Mouse (Mus musculus): Measurements from ENCODE around the gene Ticrr.

Ticrr gene

DNA sequence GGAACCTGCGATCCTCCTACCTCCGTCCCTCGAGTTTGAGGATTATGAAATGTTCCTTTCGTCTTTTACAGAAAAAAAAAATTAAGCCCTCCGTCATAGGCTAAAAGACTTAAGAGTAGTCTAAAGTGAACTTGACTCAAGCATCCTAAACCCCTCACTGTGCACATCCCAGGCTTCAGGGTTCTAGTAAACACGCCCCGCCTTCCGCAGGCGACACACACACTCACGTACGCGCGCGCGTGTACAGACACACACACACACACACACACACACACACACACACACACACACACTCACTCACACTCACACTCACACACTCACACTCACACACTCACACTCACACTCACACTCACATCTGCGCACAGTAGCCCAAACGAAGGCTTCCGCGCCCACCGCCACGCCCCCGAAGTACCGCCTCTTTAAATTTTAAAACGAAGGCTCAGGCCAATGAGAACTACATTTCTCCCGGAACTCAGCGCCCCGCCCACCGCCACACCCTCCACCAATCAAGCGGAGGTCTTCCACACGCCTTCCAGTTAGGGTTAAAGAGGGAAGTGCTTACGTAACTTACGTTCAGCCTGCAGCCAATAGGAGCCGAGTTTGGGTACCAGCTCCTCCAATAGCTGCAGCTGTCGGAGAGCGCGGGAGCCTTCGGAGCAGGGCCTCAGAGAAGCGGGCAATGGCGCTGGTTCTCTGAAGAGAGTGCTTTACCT lies at the start of gene Ticrr:
Ticrr (plus strand) TSS at position 619 of the 713 bp plus-strand sequence.
- DNase-seq (ENCODE audit: low spot score in 2 of 2) = peak; percentile 92 to 100

DNA sequence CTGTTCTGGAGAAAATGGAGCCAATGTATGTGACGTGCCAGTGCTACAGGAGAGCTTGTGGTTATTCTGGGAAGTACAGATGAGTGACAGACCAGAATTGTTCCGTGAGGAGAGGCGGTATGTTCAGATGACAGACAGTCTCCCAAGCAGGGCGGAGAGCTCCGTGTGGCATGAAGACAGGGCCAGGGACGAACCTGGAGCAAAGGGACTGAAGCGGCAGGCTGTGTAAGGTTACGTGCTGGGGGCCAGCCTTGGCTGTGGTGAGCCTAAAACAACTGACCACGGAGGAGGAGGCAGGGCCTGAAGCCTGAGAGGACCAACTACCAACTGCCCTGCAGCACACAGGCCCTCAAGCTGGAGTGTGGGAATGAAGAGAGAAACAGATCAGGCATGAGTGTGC lies 48.1 kb upstream of the Ticrr start:
- DNase-seq (ENCODE audit: low spot score in 2 of 2) = no peak

DNA sequence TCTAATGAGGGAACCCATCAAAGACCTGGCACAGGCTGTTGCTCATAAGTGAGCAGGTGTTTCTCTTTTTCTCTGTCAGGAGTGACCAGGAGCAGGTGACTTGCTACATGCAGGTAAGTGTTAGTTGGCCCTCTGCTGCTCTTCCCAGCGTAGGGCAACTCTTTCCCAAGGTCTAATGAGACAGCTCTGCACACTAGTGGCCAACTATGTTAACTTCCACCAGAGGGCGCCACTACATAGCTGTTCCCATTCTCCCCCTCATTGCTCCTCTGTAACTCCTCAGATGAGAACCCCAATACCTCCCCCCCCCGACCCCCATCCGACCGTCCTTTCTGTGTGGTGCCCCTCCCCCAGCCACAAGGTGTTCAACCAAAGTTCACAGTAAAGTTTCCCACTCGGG lies 47.2 kb upstream of the Ticrr start:
- peak in 1 of 2 experiments; percentile 62 for DNase-seq (ENCODE audit: low spot score in 2 of 2)

DNA sequence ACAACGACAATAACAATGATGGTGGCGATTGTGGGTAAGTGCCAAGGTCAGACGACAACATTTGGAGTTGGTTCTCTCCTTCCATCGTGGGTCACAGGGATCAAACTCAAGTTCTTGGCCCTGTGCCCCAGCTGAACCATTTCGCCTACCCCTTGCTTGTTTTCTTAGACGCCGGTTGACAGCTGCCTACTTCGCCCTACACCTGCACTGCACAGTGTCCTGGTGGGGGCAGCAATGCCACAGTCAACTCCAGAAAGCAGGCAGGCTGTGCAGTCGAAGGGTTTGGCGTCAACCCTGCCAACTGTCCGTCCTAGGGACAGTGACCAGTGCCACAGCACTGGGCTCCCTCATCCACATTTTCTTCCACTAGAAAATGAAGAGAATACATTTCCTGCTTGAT lies 46.7 kb upstream of the Ticrr start:
- no peak for DNase-seq (ENCODE audit: low spot score in 2 of 2)

DNA sequence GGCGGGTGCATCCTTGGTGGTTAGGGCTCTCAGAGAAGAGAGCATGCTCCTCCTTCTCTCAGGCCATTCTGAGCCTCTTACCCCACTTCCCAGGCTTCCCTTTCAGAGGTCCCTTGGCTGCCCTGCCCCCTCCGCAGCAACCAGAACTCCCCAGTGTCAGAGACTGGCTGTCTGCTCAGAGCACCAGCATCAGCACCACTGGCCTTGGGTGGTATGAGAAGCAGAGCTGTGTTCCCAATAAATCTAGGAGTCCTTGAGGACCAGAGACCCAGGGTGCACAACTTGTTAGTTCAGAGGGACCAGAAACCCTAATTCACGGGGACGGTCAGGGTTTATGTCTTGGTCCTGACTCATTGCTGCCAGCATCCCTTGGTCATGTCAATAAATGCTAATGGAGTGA lies 45.0 kb upstream of the Ticrr start:
- no peak for DNase-seq (ENCODE audit: low spot score in 2 of 2)

DNA sequence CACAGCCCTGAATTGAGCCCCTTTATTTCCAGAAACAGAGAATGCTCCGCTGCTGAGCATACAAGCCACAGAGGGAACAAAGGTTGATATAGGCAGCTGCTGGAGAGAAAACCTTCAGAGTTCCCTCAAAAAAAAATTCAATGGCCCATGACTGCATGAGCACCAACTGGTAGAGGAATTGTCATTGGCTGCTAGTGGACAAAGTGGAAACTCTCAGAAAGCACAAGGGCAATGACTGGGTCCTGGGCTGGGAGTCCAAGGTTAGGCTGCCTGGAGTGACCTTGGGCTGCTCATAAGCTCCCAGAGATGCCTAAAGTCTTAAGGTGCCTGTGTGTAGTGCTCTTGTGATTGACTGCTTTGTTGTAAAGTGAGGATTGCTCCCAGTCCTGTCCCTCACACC lies 44.1 kb upstream of the Ticrr start:
- no peak for DNase-seq (ENCODE audit: low spot score in 2 of 2)

DNA sequence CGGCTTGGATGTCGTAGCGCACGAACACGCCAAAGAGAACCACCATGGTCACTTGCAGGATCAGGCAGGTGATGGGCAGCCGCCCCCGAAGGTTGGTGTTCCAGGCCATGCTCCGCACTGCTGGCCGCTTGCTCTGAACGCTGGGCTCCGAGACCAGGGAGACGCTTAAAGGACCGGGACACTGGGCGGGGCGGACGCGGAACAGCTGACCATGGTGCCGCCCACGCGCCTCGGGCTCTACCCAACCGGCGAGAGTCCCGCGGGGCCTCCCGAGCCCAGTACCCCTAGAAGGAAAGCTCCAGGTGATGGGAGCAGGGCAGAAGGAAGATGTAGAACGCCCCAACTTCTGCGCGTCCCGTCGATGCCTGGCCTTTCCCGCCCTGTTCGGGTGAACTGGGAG lies 42.6 kb upstream of the Ticrr start, which contains the start of gene Rhcg:
Rhcg (minus strand) TSS at position 240 of the 400 bp plus-strand sequence.
- no peak for DNase-seq (ENCODE audit: low spot score in 2 of 2)

DNA sequence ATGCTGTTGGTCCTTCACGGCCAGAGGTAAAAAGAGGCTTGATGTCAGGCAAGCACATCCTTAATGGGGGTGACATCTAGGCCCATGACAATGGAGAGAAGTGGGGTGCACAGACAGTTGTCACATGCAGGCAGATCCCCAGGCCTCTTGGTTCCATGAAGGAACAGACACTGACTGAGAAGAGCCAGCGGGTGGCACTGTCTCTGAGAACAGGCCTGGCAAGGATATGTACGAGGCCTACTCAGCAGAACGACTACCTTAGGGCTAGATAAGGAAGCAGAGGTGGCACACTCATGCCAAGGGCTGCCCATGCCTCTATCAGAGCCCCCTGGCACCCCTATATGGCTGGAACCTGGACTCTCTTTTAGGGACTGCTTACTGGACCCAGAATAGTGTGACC lies 40.5 kb upstream of the Ticrr start:
- DNase-seq (ENCODE audit: low spot score in 2 of 2) = no peak

DNA sequence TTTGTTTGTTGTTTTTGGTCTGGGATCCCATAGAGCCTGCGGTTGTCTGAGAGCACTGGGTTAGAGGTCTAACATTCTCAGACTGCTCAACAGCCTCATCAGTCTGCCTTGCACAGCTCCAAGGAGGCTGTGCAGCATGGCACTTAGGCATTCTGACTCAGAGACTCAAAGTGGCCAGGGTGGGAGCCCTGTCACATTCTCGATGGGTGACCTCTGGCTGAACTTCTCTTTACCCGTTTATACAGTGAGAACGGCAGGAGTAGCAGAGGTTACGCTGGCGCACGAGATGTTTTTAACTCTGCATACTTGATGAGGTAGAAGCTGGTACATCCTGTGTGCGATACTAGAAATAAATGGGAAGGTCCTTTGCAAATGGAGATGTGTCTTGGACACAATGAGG lies 36.9 kb upstream of the Ticrr start:
- no peak for DNase-seq (ENCODE audit: low spot score in 2 of 2)

DNA sequence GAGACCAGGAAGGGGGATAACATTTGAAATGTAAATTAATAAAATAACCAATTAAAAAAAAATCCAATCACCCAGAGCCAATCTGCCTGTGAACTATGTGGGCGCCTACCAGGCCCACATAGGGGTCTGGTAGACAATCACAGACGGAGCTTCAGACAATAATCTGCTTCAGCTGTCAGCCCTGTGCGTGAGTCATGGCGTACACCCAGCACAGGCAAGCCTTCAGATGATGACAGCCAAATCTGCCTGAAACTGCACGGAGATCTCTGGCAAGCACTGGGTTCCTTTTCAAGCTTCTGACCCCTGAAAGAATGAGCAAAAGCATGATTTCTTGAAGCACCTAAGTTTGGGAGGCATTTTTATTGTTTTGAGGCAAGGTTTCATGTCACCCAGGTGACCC lies 33.8 kb upstream of the Ticrr start:
- no peak for DNase-seq (ENCODE audit: low spot score in 2 of 2)

DNA sequence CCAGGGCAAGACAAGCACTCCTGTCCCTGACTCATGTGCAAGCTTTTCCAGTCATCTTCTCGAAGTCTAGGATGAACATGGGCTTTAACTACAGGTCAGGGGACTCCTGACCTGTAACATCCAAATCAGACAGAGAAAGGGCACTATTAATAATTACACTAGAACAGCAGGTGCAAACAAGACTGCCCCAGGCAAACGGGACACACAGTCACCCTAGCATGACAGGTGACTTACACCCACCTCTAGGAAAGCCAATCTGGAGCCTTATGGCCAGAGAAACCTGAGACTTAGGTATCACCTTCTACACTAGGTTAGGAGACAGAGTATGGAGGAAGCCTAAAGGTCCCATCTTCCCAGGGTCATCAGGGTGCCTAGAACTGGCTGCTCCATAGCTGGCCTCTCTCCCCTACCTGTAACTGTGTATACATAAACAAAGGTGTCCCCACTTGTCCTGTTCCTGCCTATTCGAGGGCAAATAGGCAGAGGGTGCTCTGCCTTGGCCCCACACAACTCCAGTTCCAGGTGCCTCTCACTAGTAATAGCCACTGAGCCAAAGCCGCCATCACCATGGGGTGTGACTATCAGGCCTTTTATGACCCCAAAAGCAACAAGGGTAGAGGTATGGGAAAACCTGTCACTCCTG lies 31.6 kb upstream of the Ticrr start:
- no peak for DNase-seq (ENCODE audit: low spot score in 2 of 2)

DNA sequence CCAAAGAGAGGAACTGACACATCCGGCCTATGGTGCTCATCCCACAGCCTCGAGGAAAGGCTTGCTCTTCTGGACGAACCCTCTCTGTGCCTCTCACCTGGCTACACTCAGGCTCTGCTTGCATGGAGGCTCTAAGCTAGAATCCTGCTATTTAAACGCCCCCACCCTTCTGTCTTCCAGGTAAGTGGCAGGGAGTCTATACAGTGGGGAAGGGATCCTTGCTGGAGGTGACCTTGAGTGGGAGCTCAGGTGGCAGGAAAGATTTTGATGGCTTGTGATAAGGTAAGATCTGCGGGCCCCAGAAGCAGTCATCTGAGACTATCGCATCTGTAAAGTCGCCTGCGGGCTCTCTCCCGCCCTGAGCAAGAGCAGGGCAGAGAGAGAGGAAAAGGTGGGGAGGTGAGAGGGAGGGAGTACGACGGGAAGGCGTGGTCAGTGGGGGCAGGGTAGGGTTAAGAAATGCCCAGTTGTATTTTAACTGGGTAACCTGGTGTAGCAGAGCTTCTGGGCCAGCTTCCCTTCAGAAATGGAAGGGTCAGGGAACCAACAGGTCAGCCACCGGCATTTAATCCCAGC lies 28.1 kb upstream of the Ticrr start:
- DNase-seq (ENCODE audit: low spot score in 2 of 2) = no peak

DNA sequence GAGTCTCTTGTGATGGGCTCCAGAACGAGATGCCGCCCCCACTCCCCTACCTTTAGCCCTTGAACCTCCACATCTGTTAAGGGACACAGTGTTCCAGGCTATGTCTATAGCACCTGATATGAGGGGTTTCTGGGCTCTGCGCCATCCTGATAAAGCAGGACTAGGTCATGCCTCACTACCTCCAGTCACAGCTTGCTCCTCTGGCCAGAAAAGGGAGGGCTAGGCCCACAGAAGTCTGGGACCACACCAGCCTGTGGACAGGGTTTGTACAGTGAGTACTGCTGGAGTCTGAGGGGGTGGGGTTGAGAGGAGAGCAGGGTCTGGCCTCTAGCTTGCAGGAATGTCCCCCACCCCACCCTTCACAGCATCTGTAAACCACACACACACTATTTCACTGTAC lies 12.8 kb upstream of the Ticrr start:
- no peak for DNase-seq (ENCODE audit: low spot score in 2 of 2)

DNA sequence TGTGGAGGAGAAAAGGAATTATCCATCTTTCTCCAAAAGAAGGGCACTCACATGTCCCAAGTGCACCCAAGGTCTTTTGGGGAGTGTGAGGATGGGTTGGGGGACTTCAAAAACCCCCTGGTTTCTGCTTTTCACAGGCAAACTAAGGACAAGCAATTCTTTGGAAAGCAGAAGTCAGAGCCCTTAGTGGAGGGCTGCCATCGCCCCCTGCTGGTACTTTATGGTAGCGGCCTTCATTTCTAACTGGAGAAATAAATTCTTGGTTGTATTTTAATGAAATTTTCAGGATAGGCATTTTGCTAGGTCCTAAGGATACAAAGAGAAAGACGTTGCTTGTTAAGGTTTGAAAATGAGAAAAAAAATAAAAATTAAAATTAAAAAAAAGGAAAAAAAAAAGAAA lies 11.0 kb upstream of the Ticrr start:
- peak; percentile 28 to 69 for DNase-seq (ENCODE audit: low spot score in 2 of 2)

DNA sequence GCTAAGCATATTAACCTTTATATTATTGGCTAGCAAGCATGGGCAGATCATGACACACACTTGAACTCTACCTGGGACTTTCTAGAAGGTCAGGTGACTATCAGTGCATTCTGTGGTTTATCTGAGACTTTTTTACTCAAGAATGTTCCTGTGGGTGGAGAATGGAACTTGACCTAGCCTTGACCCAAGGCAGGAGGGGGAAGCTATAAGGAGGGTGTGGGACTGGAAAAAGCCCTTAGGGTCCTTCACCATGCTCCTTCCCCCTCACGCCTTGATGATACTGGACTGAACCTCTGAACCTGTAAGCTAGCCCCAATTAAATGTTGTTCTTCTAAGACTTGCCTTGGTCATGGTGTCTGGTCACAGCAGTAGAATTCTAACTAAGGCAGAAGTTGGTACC lies 5.8 kb upstream of the Ticrr start:
- DNase-seq (ENCODE audit: low spot score in 2 of 2) = no peak

DNA sequence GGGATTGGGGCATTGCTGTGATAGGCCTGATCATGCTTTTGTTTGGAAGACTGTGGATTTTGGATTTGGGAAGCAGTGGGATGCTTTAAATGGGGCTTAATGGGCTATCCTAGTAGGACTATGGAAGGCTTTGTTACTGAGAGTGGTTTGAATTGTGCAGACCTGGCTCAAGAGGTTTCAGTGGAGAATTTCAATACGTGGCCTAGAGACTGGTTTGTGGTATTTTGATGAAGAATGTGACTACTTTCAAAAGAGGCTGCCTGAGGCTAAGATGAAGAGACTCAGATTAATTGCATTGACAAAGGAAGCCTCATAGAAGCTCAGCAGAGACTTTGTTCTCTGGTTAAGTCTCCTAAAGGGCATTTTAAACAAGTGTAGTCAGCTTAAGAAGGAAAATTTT lies 5.4 kb upstream of the Ticrr start:
- no peak for DNase-seq (ENCODE audit: low spot score in 2 of 2)

DNA sequence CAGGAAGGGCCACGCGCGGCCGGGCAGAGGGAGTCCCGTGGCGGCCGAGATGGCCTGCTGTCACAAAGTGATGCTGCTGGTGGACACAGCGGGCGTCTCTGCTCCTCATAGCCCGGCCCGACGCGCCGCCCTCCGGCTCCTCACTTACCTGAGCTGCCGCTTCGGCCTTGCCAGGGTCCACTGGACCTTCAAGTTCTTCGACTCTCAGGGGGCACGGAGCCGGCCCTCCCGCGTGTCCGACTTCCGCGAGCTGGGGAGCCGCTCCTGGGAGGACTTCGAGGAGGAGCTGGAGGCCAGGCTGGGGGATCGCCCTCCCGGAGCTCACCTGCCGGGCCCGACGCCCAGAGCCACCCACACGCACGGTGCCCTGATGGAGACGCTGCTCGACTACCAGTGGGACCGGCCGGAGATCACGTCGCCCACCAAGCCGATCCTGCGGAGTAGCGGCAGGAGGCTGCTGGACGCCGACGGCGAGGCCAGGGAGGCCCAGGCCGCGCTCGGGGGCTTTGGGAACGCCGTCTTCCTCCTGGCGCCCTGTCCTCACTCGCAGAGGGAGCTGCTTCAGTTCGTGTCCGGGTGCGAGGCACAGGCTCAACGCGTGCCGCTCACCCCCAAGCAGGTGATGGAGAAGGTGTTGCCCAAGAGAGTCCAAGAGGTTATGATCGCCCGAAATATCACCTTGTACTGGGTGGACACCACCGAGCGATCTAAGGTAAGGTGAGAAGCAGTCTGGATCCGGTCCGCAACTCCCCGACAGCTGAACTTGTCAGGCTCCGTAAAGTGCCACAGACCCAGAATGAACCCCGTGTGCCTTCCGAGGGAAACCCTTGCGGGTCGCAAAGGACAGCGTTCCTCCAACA lies 525 bp downstream of the Ticrr start:
- peak in 1 of 2 experiments; percentile 56 for DNase-seq (ENCODE audit: low spot score in 2 of 2)

DNA sequence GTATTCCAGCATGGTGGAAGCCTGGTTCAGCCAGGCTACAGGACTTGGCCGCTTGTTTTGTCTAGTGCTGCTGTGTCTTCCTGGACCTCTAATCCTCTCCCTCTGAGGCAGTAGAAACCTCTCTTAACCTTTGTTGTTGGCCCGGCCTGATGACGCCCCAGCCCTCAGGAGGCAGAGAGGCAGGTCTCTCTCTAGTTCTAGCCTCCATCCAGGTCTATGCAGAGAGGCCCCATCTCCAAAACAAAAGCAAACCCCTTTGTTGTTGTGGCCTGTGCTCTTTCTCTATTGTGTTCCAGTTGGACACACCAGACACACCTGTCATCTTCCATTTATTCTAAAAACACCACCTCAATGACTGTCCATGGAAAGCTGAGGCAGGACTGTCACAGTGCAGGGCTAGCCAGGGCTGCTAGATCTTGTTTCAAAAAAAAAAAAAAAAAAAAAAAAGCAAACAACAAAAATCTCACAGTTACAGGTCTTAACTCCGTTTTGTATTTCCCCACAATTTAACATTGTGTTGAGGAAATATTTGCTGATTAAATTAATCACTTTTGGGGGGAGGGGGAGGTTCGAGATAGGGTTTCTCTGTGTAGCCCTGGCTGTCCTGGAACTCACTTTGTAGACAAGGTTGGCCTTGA lies 1.4 kb downstream of the Ticrr start:
- peak in 1 of 2 experiments; percentile 28 for DNase-seq (ENCODE audit: low spot score in 2 of 2)

DNA sequence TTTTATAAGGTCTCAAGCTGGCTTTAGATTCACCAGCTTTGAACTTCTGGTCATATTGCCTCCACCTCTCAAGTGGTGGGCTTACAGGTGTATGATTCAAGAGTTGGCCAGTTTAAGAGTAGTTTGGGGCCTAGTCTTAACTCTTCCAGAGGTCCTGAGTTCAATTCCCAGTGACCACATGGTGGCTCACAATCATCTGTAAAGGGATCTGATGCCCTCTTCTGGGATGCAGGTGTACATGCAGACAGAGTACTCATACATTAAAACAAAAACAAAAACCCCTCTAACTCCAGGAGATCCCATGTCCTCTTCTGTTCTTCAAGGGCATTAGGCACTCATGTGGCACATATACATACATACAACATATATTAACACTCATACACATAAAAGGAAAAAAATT lies 6.7 kb downstream of the Ticrr start:
- DNase-seq (ENCODE audit: low spot score in 2 of 2) = no peak

DNA sequence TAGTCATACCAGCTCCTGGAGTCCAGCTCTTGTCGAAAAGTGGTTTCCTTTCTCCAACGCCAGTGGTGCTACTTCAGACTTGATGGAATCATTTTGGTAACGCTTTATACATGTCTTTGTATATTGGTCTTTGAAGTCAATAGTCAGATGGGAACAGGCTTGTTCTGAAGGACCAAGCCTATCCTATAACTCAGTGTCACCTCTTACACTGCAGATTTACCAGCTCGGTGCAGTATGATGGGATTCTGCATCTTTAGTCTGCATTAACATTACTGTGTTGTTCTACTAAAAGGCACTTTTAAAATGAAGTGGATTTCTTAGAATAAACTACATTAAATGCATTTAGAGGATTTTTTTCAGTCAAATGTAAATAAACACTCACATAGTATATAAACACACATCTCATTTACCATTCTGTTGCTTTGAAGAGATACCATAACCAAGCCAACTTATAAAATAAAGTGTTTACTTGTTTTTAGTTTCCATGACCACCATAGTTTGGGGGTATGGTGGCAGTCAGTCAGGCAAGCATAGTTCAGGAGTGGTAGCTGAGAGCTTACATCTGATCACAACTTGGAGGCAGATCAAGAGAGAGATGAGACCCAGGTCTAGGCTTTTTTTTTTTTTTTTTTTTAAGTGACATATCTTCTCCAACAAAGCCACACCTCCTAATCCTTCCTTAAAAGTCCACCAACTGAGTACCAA lies 11.1 kb downstream of the Ticrr start:
- DNase-seq (ENCODE audit: low spot score in 2 of 2) = no peak

DNA sequence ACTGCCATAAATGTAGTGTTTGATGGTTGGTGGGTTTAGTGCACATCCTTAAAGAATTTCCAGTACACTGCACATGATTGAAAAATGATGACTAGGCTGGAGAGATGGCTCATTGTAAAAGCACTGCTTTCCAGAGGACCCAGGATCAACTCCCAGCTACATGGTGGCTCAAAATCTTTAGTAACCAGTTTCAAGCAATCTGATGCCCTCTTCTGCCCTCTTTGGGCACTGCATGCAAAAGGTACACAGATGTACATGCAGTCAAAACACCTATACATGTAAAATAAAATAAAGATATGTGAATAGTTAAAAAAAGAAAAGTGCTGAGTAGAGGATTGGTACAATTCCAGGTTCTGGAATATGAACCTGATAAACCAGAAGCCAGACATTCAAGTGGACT lies 19.2 kb downstream of the Ticrr start:
- no peak for DNase-seq (ENCODE audit: low spot score in 2 of 2)
